Mouse (Mus musculus) lung, postnatal 4 days (tissue): ENCODE data around the gene Utrn.
A peak's percentile ranks its signal among the peaks of the same experiment; 100 is the strongest.

Experiments used
- DNase-seq, 2 experiments: peaks; one replicate each; pipeline ENCODE4 v3.0.0; 2021

Gene Utrn

DNA sequence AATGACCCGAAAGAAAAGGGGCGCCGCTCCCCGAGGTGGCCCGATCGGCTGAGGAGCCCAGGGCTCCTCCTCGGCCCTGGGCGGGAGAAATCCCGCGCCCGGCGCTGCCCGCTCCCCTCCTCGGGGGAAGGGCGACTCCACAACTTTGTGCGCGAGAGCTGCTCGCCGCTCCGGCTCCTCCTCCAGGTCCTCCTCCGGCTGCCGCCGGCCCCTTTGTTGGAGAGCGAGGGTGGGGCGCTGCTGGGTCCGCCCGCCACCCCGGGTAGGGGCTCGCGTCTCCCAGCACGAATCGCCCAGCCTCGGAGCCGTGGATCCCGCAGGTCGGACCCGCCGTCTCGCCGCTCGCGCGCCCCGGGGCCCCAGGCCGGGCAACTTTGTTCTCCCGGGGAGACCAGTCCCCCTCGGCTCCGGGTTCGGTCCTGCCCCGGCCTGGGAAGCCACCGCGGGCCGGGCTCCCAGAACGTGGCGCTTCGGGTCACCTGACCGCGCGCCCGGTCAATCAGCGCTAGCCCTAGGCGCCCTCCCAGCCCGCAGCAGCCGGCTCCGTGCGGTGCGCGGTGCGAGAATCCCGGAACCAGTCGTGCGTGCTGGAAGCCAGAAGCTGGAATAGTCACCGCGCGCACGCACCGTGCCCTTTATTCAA, at the start of gene Utrn:
Gene Utrn, minus strand, starts transcription at position 337 of the 643 bp plus-strand sequence.
- peak; percentile 91 to 95 for DNase-seq

DNA sequence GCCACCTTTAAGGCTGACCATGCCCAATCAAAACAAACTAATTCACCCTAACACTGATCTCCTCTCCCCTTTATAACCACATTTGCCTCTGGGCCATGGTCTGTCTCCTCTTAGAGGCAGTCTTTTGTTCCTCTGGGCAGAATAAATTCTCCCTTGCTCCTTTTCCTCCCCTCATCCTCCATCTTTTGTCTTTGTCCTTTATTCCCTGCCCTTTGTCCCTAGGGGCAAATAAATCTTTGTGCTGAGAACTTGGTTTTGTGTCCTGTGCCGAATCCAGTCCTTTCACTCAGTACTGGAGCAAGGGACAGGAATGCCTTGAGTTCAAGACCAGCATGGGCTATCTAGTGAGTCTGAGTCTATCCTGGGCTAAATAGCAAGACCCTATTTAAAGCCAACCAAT, 48.5 kb upstream of the Utrn start:
- DNase-seq: no peak

DNA sequence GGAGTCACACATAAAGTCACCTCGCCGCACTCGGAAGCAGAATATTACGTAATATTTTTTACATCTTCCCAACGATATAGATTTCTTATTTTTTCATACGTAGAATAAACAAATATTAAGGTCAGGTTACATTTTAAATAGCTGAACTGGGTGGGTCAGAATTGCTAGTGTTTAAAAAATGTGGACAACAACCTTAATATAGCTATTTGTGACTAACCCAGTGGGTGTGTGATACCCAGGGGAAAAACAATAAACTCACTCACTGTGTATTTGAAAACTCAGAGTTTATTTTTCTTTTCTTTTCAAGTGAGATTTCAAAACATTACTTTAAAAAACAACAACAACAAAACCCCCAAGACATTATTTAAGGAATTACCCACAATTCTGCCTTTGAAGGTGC, 47.2 kb upstream of the Utrn start:
- DNase-seq: no peak

DNA sequence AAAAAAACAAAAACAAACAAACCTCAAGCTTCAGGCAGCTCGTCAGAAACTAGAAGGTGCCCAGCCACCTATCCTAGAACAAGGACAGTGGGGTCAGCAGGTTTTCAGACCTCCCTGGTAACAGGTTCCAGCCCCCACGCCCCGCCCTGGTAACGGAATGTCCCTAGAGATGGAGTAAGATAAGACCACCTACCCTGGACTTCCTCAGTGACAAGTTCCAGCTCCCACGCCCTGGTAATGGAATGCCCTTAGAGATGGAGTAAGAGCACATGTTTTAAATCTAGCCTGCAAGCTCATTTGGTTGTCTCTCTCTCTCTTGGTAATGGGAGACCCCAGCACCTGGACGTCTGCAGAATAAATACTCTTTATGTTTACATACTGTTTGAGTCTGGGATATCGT, 46.7 kb upstream of the Utrn start:
- DNase-seq: no peak

DNA sequence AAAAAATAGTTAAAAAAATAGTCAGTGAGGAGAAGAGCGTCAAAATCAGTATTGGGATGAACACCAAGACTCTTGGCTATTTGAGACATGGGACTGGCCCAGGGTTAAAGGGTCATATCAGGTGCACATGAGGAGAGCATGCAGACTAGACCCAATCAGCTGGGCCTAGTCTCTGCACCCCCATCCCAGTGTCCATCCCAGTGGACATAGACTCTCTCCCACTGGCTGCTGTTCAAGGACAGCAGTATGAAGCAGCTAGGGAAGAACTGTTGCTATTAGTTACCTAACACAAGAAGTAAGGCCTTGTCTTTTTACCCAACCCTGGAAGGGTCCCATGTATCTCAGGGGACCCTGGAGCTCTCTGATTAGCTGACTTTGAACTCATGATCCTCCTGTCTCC, 45.0 kb upstream of the Utrn start:
- DNase-seq: no peak

DNA sequence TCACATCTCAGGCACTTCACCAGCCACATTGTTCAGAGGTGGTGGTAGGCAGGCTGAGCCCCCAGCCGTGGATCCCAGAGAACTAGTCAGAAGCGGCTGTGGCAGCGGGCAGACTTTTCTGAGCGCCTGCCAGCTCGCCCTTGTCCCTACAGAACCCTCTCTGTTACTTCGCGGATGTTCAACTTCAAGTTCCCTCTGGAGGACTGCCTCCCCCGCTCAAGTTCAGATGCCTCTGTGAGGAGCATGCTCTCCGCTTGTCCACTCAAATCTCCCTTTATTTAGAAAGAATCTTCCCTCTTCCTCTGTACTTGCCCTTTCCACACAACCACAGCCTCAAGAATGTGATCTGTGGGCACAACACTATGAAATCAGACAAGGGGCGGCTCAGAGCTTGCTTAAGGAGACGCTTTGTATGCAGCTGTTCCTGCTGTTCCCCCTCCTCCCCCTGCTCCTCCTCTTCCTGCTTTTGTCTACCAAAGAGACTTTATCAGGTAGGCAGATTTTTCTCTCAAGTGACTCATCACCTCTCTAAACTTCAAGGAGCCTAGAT, 42.9 kb upstream of the Utrn start:
- DNase-seq: peak; percentile 37 to 51

DNA sequence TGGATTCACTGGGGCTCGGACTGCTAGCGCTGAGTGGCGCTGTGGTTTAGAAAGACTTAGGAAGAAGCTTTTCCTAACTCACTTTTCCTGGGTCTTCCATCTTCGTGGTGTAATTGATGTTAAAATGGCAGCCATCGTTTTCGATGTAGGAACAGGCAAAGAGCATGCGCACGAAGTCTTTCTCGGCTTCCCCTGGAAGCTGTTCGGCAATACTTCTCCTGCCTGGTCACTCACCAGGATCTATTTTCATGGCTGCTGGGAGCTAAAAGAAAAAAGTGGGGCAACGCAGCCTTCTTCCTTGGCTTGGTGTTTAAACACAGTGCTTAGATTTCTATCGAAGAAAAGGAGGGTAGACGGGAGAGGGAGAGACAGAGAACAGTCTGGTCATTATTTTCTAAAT, 42.3 kb upstream of the Utrn start:
- DNase-seq: no peak

DNA sequence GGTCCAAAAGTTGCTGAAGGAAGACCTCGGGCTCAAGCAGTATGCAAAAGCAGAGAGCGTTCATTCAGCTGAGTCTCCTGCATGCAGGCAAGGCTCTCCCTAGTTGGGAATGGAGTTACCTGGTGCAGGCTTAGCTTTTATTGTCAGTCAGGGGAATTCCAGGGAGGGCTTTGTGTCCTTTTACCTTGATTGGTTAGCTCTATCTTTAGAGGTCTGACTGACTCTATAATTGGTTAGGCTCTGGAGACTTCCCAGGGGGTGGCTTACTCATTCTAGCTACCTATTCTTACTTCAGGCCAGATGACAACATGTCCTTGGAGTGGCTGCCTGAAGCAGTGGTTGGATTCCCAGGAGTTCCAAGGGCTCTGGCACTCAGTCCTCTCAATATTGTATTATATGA, 40.7 kb upstream of the Utrn start:
- DNase-seq: no peak

DNA sequence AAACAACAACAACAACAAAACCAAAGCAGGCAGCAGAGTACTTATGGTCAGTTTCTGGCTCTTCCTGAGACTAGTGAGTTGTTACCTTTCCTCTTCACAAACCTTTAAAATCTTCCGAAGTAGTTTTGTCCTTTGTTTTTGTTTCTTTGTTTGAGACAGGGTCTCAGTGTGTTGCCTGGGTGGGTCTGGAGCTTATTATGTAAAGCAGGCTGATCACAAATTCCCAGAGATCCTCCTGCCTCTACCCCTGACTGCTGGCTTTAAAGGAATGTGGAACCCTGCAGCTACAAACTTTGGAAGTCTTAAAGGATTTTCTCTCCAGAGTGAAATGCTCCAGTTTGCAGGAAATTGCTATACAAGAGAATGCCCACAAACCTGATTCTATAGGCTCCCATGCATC, 40.0 kb upstream of the Utrn start:
- no peak for DNase-seq

DNA sequence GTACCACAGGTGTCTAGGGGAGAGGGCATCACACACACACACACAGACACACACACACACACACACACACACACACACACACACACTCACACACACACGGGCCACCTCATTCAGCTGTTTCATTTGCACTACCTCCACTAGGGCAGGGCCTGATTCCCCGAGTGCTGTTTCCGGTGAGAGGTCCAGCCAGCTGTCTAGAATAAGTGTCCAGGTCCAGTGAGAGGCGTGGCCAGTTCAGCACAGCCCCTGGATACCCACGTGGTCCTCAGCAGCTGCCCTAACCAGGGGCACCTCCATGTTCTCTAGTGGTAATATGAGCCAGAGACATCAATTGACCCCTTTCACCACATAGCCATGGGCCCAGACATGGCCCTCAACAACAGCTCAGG, 35.0 kb upstream of the Utrn start:
- DNase-seq: no peak

DNA sequence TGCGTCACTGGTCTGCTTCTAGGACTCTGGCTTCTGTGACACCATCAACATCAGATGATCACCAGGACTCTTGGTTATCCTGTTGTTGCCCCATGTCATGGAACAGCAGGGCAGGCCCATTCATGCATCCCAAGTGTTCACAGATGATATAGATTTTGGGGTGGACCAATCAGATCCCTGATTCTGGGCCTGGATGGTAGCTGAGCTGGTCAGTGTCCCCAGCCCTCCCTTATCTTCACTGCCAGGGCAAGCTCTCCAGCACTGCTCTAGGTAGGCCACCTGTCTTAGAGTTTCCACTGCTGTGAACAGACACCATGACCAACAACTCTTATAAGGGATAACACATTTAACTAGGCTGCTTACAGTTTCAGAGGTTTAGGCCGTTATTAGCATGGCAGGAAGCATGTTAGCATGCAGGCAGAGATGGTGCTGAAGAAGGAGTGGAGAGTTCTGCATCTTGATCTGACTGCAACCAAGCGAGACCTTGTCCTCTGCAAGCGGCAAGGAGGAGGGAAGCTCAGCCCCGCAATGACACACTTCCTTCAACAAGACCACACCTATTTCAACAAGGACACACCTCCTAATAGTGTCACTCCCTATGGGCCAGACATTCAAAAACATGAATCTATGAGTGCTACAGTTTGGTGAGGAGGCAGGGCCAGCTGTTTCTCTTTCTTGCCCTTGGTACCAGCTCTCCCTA, 34.4 kb upstream of the Utrn start:
- DNase-seq: no peak

DNA sequence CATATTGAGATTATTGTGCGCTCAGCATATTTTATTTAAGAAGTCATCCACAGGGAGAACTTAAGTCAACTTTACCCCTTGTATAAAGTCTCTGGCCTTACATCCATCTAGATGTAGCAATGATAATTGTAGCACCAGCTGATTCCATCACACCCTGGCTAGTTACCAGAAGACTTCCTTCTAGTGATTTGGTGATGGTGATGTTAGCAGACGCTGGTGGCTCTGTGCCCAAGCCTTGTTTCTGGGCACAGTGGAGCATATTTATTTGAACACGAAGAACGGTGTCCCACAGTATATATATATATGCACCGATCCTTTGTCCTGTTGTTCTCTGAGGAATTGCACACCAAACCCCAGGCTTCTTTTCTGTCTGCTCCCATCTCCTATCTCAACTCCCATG, 30.7 kb upstream of the Utrn start:
- no peak for DNase-seq

DNA sequence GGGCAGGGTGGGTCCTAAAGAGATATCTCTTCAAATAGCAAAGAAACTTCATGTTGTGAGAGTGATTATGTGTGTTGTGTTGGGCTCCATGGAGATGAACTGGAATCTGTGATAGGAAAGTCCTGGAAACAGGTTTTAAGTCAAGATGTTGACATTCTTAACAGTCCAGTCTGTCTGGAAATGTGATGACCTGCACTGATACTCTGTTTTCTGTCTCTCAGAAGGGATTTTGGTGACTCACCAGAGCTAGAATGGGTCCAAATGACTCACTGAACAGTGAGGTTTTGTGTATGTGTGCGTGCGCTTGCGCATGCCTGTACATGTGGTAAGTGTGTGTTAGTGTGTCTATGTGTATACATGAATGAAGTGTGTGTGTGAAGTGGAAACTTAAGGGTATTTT, 24.2 kb upstream of the Utrn start:
- DNase-seq: no peak

DNA sequence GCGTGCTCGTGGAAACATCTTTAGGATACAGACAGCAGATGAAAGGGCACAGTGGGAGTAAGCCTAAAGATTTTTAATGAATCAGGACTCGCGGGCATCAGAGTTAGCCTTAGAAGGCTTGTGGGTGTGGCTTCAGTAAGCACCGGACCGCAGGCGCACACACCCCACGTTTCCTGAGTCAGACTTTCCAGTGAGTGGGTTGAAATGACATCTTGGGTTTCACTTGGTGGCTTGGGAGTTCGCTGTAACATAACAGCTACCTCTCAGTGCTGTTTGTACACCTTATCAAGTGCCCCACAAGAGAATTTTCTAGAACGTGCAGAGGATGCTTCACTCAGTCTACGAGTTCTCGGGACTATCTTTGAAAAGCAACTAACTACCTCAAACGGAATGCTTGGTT, 19.2 kb upstream of the Utrn start:
- DNase-seq: peak; percentile 32 to 54

DNA sequence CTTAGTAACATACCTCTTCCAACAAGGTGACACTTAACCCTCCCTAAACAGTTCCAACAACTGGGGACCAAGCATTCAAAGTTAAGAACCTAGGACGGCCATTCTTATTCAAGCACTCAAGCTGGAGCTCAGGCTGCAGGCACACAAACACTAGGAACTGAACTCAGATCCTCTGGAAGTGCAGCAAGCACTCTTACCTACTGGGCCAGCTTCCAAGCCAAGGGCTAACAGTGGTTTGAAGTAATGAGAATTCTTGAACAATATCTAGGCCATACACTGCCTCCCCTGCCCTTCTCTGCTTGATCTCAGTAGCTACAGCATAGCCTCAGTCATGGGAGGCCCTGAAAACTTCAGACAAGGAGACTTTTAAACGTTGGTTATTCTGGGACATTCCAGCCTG, 18.6 kb upstream of the Utrn start:
- DNase-seq: no peak

DNA sequence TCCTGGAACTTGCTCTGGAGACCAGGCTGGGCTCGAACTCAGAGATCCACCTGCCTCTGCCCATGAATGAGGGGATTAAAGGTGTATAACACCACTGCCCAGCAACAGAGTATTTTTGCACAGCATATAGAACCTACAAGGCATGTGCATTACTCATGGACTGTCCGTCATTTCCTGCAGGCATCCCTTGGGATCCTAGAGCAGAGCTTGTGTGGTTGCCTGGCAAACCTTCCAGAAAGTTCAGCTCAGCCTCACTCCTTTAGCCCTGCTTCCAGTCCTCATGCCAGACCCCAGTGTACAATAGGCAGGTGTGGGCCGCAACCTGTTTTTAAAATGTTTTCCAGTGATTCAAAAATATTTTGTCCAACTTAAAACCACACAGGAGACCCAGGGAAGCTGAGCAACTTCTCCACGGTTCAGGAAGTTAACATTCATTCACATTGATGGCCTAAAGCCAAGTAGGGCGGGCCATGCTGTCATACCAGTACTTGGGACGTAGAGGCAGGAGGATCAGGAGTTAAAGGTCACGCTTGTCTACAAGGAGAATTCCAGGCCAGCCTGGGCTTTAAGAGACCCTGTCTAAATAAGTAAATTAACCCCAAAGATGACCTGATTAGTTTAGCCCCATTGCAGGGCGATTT, 15.3 kb upstream of the Utrn start:
- DNase-seq: peak; percentile 26 to 33

DNA sequence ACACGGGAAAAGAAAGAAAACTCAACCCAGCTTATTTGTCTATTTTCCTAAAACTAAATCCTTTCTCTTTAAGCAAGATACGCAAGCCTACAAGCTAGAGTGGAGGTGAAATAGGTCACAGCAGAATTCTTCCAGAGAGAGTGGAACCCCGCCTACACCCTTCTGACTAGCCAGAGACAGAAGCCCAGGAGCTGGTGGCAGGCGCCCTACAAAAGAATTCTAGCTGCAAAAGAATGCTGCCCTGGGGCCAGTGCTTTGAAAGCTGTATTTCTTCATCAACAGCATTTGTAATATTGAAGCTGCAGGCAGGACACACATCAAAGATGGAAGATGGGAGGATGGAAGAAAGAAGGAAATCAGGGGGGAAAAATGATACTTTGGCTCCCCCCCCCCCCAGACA, 12.7 kb upstream of the Utrn start:
- no peak for DNase-seq

DNA sequence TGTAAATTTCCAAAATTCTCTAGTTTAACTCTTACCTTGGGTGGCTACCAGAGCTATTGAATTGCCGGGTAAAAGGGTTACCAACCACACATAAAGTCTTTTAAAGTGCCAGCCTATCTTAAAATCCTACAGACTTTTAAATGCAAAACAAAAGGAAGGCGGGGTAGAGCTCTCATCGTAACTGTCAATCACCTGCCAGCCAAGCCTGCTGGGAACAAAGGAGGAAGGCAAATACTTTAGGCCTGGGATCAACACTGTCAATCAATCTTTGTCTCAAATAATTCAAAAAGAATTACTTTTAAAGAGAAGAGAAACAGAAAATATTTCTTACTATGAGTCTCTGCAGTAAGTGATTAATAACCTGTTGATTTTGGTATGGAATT, 10.1 kb upstream of the Utrn start:
- no peak for DNase-seq

DNA sequence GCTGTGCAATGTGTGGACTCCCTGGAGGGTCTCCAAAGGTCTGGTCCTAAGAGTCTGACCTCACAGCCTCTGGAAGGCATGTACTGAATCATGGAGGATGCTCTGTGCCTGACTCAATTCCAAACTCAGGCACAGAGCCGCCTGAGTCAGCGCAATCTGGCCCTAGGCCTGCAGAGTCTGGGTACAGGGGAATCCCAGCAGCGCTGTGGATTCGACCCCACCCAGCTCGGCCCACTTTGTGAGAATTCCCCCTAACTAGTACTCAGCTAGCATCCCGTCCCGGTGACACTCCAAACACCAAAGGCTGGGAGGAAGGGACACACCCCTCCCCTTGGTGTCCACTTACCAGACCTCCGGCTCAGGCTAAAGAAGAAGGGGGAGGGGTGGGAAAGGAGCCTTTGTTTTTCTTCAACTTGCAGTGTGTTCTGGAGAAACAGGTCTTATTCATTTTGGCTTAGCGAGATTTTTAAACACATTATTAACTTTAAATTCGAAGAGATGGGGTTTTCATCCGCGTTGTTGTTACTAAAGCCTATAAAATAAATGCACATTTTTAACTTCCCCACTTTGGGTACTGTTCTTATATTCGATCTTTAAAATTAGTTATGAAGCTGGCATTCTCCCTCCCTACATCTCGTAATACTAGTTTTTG, 9.6 kb upstream of the Utrn start:
- no peak for DNase-seq

DNA sequence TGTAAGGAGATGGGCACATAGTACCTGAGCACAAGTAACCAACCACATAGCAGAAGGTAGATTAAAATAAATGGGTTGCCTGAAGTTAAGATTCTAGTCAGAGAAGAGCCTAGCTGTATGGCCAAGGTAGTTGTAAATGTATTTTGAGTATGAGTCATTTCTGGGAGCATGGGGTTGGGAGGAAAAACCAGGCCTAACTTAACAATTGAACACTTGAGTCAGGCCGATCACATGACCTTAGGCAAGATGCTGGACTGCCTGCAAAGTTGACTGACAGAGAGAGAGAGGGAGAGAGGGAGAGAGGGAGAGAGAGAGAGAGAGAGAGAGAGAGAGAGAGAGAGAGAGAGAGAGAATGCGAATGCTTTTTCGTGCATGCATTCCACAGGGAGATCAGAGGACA, 7.3 kb upstream of the Utrn start:
- DNase-seq: no peak

DNA sequence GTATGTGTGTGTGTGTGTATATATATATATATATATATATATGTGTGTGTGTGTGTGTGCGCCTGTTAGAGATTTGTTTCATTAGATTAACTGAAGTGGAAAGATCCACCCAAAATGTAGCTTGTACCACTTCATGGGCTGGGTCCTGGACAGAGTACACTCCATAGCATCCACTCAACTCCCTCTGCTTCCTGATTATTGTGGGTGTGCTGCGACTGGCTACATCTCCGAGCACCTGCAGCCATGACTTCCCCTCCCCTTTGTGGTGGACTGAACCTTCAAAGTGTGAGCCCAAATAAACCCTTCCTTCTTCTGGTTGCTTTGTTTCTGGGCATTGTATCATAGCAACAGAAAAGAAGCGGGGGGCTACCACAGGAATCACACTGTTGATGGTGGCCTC, 6.2 kb upstream of the Utrn start:
- DNase-seq: no peak

DNA sequence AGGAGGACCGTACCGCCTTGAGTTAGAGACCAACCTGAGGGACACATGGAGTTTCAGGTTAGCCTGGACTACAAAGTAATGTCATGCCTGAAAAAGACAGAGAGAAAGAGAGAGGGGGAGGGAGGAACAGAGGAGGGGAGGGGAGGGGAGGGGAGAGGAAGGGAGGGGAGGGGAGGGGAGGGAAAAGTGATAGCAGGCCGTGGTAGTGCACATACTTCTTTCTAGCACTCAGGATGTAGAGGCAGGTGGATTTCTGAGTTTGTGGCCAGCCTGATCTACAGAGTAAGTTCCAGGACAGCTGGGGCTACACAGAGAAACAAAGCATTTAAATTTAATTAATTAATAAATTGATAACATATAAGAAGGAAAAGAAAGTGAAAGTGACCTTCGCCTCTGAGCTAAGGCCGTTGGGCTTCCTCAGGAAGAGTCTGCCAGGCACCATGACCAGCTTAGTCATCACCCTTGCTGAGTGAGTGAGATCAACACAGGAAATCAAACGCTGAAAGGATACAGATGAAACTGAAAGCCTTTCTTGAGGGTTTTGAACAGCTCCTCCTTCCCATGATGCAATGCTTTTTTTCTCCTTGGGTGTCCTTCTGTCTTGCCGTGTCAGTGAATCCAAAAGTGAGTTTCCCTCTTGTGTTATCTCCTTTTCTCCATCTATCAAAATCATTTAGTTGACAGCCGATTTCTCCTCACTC, 5.6 kb upstream of the Utrn start:
- DNase-seq: no peak

DNA sequence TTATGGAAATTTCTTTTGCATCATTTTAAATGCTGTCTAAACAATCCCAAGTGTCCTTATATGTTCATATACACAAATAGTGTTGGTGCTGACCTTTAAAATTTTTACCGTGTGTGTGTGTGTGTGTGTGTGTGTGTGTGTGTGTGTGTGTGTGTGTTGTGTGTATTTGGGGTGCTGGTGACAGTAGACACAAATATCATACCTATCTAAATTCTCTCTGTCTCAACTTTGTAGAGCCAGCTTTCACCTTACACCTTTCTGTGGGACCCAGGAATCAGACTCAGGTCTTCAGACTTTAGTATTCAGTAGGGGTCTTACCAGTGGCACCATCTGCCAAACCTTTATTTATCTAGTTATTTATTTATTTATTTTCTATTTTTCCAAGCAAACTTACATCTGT, 681 bp upstream of the Utrn start:
- DNase-seq: no peak
